8 mouse cellular contexts compared by ENCODE assay signal in the genomic region with DNA sequence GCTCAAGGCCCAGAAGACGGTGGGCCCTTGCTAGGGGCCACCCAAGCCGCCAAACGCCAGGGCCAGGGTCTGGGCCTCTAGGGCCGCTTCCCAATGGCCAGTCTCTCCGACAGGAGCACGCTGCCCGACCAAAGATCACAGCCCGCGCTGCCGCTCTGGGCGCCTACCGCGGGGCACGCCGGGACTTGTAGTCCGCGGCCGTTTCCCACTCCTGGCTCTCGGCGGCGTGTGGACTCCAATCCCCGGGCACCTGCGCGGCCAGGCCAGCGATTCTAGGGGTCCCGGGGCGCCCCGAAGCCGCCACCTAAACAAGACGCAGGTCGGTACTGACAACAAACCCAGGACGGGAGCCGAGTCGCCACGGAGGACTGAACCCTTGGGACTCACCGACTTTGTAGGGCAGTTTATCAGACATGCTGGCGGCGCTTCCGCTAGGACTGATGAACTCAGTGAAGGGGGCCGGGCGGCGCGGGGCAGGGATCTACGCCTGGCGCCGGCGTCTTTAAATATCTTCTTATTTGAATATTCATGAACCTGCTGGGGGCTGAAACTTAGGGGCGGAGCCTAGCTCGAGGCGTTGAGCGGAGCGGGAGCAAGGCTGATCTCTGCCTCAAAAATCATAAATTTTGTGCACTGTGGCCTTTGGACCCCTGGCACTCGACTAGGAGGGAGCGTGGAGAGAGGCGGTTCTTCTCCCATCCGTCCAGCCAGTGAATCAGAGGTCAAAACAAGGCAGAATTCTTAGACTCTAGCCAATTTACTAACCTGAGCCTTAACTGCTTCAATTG. TPM values are rescaled to one million over a fixed set of nuclear protein-coding genes. Genes with fewer than 3 reads are reported as not detected.
DNase-seq lines count a peak whose midpoint lies in the region; ATAC-seq lines count a peak whose summit lies in the region.

Gene Ahcy, minus strand, starts transcription at position 520 of the 788 bp plus-strand sequence.

- WGBS in hindbrain, embryonic 11.5 days, result under 1% methylated on average over 56 of the region's 56 CpGs

- no peaks in the 10 kb centered on the region for H3K9me3 ChIP-seq in hindbrain, embryonic 11.5 days (ENCODE audit: control insufficient read depth, low read length)

- DNase-seq in MN1 (ENCODE audit: low spot score), result peak; percentile 92
- DNase-seq in cerebellum, adult 9-10 months, result peak; percentile 92
- peak; percentile 82 to 88 for DNase-seq in frontal cortex, adult 2 months (ENCODE audit: extremely low spot score in 1 of 2, low spot score in 1 of 2)
- DNase-seq in hindbrain, embryonic 11.5 days (ENCODE audit: low spot score), result peak; percentile 95
- DNase-seq in layer of hippocampus, postnatal 10 days (ENCODE audit: low spot score in 2 of 2), result peak; percentile 84 to 90
- peak; percentile 91 for DNase-seq in lung, postnatal 10 days
- DNase-seq in ovary, postnatal 36 days (ENCODE audit: low spot score), result peak; percentile 89
- DNase-seq in thymus, postnatal 25 days, result peak; percentile 91

- peak within 1 kb of the TSS; percentile 43 for H3K4me2 ChIP-seq in hindbrain, embryonic 11.5 days (replicated peaks; ENCODE audit: low read depth, low read length)

- H3K27me3 ChIP-seq in hindbrain, embryonic 11.5 days (ENCODE audit: control insufficient read depth, insufficient read depth, low read length), result no peaks in the 10 kb centered on the region

- H3K27ac ChIP-seq in hindbrain, embryonic 11.5 days (ENCODE audit: low read depth, low read length), result peak within 1 kb of the TSS; percentile 60

- peak; percentile 95 for ATAC-seq in hindbrain, embryonic 11.5 days (ENCODE audit: low FRiP score)

- no peaks in the 10 kb centered on the region for H3K36me3 ChIP-seq in hindbrain, embryonic 11.5 days (ENCODE audit: control insufficient read depth, insufficient read depth, low read length)

- H3K9ac ChIP-seq in hindbrain, embryonic 11.5 days (ENCODE audit: low read depth, low read length), result peak within 1 kb of the TSS; percentile 71

- H3K4me3 ChIP-seq in hindbrain, embryonic 11.5 days (ENCODE audit: low read depth, low read length), result peak within 1 kb of the TSS; percentile 60

- H3K4me1 ChIP-seq in hindbrain, embryonic 11.5 days (replicated peaks; ENCODE audit: control insufficient read depth, insufficient read depth, low read length), result no peaks in the 10 kb centered on the region

RNA-seq across cellular contexts. Expression of gene Ahcy, which starts in this region (rescaled TPM):
- polyA plus RNA-seq in frontal cortex, adult 2 months (2012; rRNA removed), result 32.3 and 34.4 TPM in 2 replicates
- polyA plus RNA-seq in hindbrain, embryonic 11.5 days (2014; fragmentation: Nextera tagmentation; extraction: Ambion mirVana), result 75.6 and 75.8 TPM in 2 replicates
- 10 to 100 TPM; 12.6 to 15.3 TPM for total RNA-seq in layer of hippocampus, postnatal 10 days (2021)

Comparison
In these comparisons a context has a peak if more than half of its experiments do, and no peak if none do; other contexts are left out.
1. Peak in every context shown above with its lines: DNase-seq, ATAC-seq, H3K4me3 ChIP-seq and H3K27ac ChIP-seq.